Mouse (Mus musculus): ENCODE data around the gene Adgrg5. TPM values are rescaled to one million over a fixed set of nuclear protein-coding genes. Genes with fewer than 3 reads are reported as not detected.

Adgrg5 gene
- polyA plus RNA-seq, 1 experiment from 2014 or later = 0.14 TPM

DNA sequence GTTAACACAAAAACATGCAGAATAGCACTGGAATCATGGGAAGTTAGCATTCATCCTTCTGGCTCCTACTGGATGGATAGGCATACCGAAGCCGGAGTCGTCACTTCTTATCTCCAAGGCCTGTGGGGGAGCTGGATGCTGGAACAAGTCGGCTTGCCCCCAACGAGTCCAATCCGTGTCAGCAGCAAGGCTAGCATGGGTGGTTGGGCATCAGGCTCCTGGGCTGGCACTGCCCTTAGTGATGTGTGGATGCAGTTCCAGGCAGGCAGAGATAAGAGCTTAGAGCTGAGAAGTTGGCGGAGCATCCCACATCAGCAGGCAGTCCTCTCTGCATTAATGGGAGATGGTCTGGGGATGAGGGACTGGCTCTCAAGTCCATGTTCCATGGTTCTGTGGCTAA is 64.1 kb downstream of the Adgrg5 start:
- Histone ChIP-seq H3K4me3 (ENCODE audit: low read depth, low read length) (no peak overlapping the region), H3K4me1 (replicated peaks; ENCODE audit: control insufficient read depth, insufficient read depth, low read length) (peaks cover 16% of the 10 kb centered on the region), H3K27ac (ENCODE audit: low read depth, low read length) (no peak overlapping the region), H3K9me3 (ENCODE audit: control insufficient read depth, low read length) (no peaks in the 10 kb centered on the region), H3K27me3 (ENCODE audit: control insufficient read depth, insufficient read depth, low read length) (no peaks in the 10 kb centered on the region), H3K4me2 (replicated peaks; ENCODE audit: low read depth, low read length) (no peak overlapping the region), H3K9ac (ENCODE audit: low read depth, low read length) (no peak overlapping the region), H3K36me3 (ENCODE audit: control insufficient read depth, insufficient read depth, low read length) (no peaks in the 10 kb centered on the region)
- DNase-seq (ENCODE audit: low spot score) (no peak), ATAC-seq (ENCODE audit: low FRiP score) (no peak)
- WGBS = 85% methylated on average over 7 of the region's 7 CpGs

DNA sequence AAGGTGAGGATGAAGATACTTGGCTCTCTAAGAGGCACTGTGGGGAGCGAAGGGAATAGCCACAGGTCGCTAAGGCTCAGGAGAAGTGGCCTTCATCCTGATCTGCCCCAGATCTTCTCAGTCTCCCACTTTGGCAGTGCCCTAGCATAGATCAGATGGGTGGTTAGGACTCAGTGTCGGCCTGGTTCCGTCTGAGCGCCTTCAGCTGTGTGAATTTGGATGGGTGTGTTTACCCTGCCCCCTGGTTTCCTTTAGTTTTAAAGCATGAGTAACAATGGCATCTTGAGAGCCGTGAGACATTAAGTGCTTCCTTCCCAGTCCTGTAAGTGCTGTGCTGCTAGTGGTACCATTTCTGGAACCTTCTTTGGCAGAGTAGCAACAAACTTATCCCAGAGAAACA is 65.1 kb downstream of the Adgrg5 start:
- Histone ChIP-seq H3K36me3 (ENCODE audit: control insufficient read depth, insufficient read depth, low read length) (no peaks in the 10 kb centered on the region), H3K27me3 (ENCODE audit: control insufficient read depth, insufficient read depth, low read length) (no peaks in the 10 kb centered on the region), H3K4me2 (replicated peaks; ENCODE audit: low read depth, low read length) (no peak overlapping the region), H3K27ac (ENCODE audit: low read depth, low read length) (no peak overlapping the region), H3K4me1 (replicated peaks; ENCODE audit: control insufficient read depth, insufficient read depth, low read length) (peaks cover 22% of the 10 kb centered on the region), H3K9ac (ENCODE audit: low read depth, low read length) (no peak overlapping the region), H3K4me3 (ENCODE audit: low read depth, low read length) (no peak overlapping the region), H3K9me3 (ENCODE audit: control insufficient read depth, low read length) (no peaks in the 10 kb centered on the region)
- ATAC-seq (ENCODE audit: low FRiP score) (no peak), DNase-seq (ENCODE audit: low spot score) (no peak)
- 83% methylated on average over 6 of the region's 6 CpGs for WGBS

DNA sequence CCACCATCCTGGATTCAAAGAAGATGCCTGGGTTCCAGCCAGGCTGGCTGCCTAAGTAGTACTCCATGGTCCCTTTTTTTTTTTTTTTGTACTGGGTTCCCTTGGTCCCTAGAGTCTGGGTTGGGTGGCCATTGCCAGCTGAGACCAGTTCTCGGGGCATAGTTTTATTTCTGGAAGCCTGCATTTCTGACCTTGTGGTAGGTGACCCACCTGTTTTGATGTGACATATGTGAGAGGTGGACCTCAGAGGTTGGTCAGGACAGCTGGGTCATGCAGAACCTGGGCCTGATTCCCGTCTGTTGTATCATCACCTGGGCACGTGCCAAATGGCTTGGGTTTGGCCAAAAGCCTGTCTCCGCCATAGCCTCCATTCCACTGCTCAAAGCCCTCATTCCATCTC is 66.2 kb downstream of the Adgrg5 start:
- H3K36me3 ChIP-seq (ENCODE audit: control insufficient read depth, insufficient read depth, low read length) = no peaks in the 10 kb centered on the region
- no peak for DNase-seq (ENCODE audit: low spot score)
- H3K9me3 ChIP-seq (ENCODE audit: control insufficient read depth, low read length) = no peaks in the 10 kb centered on the region
- H3K4me1 ChIP-seq (replicated peaks; ENCODE audit: control insufficient read depth, insufficient read depth, low read length) = peaks cover 14% of the 10 kb centered on the region; the same call in 1 of the 2 replicates
- no peak overlapping the region for H3K4me2 ChIP-seq (replicated peaks; ENCODE audit: low read depth, low read length)
- no peak overlapping the region for H3K4me3 ChIP-seq (ENCODE audit: low read depth, low read length)
- H3K9ac ChIP-seq (ENCODE audit: low read depth, low read length) = no peak overlapping the region
- no peak overlapping the region for H3K27ac ChIP-seq (ENCODE audit: low read depth, low read length)
- no peaks in the 10 kb centered on the region for H3K27me3 ChIP-seq (ENCODE audit: control insufficient read depth, insufficient read depth, low read length)
- ATAC-seq (ENCODE audit: low FRiP score) = no peak
- 94% methylated on average over 4 of the region's 4 CpGs for WGBS

DNA sequence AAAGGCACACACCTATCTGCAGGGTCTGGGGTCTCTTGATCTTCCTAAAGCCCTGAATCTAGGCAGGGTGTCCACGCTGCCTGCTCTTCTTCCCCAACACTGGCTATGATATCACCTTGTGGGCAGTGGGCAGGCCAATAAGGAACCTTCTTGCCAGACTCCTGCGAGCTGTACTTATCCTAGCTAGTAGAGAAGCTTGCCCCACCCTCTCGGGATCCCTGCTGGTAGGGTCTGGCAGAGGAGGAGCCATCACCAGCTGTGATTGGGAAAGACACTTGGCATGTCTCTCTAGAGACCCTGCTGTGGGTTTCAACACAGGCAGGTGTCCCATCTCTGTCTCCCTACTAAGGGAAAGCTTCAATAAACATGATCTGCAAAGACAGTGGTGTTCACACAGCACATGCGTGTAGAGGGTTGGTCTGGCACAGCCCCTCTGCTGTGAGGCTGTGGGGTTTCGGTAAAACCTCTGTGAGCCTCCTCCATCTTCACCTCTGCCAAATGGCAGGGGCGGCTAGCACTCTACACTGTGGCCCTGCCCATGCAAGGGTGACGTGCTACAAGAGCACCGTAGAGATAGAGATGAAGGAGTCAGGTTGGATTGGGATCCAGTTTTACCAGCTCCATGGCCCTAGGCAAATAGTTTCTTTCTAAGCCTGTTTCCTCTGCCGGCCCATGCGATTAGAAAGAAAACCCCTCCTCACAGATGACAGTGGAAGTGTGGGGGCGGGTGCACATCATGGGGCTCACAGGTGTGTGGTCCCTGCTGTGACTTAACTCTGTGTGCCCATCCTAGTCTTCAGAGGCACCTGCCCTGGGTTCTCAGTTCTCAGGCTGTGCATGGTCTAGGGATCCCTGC is 67.3 kb downstream of the Adgrg5 start:
- H3K4me2 ChIP-seq (replicated peaks; ENCODE audit: low read depth, low read length) = no peak overlapping the region
- no peaks in the 10 kb centered on the region for H3K27me3 ChIP-seq (ENCODE audit: control insufficient read depth, insufficient read depth, low read length)
- no peak overlapping the region for H3K27ac ChIP-seq (ENCODE audit: low read depth, low read length)
- H3K4me1 ChIP-seq (replicated peaks; ENCODE audit: control insufficient read depth, insufficient read depth, low read length) = peaks cover 14% of the 10 kb centered on the region; the same call in 1 of the 2 replicates
- no peaks in the 10 kb centered on the region for H3K9me3 ChIP-seq (ENCODE audit: control insufficient read depth, low read length)
- WGBS = 73% methylated on average over 11 of the region's 11 CpGs
- H3K9ac ChIP-seq (ENCODE audit: low read depth, low read length) = no peak overlapping the region
- ATAC-seq (ENCODE audit: low FRiP score) = no peak
- H3K4me3 ChIP-seq (ENCODE audit: low read depth, low read length) = no peak overlapping the region
- no peaks in the 10 kb centered on the region for H3K36me3 ChIP-seq (ENCODE audit: control insufficient read depth, insufficient read depth, low read length)
- DNase-seq (ENCODE audit: low spot score) = no peak

DNA sequence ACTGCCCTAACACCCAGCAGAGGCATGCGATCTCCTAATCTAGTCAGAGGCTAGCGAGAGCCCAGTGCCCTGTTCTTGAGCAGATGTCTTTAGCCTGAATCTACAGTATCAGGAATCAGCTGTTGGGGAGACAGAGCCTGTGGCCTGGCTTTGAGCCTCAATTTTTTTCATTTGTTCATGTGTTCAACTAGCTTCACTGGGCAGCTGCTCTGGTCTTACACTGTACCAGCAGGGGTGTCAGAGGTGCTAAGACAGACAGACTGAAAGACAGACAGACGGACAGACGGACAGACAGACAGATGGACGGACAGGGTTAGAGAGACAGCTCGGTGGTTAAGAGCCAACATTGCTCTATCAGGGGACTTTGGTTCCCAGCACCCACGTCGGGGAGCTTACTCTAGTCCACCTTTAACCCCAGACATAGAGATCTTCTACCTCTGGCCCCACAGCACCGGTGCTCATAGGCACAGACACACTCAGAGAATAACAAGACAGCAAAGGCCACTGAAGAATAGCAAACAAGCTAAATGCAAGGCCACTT is 68.0 kb downstream of the Adgrg5 start:
- H3K9ac ChIP-seq (ENCODE audit: low read depth, low read length) = no peak overlapping the region
- DNase-seq (ENCODE audit: low spot score) = no peak
- no peak for ATAC-seq (ENCODE audit: low FRiP score)
- no peak overlapping the region for H3K4me3 ChIP-seq (ENCODE audit: low read depth, low read length)
- H3K36me3 ChIP-seq (ENCODE audit: control insufficient read depth, insufficient read depth, low read length) = no peaks in the 10 kb centered on the region
- no peak overlapping the region for H3K27ac ChIP-seq (ENCODE audit: low read depth, low read length)
- 83% methylated on average over 9 of the region's 9 CpGs for WGBS
- H3K4me1 ChIP-seq (replicated peaks; ENCODE audit: control insufficient read depth, insufficient read depth, low read length) = peaks cover 14% of the 10 kb centered on the region; the same call in 1 of the 2 replicates
- H3K4me2 ChIP-seq (replicated peaks; ENCODE audit: low read depth, low read length) = no peak overlapping the region
- no peaks in the 10 kb centered on the region for H3K27me3 ChIP-seq (ENCODE audit: control insufficient read depth, insufficient read depth, low read length)
- no peaks in the 10 kb centered on the region for H3K9me3 ChIP-seq (ENCODE audit: control insufficient read depth, low read length)

DNA sequence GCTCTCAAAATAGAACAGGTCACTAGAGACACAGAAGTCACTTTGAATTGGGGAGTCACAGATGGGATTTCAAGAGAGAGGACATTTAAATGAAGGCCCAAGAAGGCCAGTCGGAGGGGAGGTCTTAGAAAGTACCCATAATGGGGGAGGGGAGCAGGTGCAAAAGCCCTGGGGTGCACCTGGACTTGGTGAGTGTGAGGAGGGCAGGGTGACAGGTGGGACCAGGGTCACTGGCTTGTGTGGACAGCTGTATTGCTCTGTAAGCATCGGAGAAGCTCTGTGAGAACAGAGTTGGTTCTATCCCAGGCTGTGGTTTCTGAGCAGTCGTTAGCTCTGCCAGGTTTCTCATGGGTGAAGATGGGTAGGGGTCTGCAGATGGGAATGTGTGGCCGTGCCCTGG is 68.5 kb downstream of the Adgrg5 start:
- no peak overlapping the region for H3K4me2 ChIP-seq (replicated peaks; ENCODE audit: low read depth, low read length)
- H3K4me1 ChIP-seq (replicated peaks; ENCODE audit: control insufficient read depth, insufficient read depth, low read length) = peaks cover 15% of the 10 kb centered on the region; the same call in 1 of the 2 replicates
- 87% methylated on average over 4 of the region's 4 CpGs for WGBS
- H3K4me3 ChIP-seq (ENCODE audit: low read depth, low read length) = no peak overlapping the region
- H3K36me3 ChIP-seq (ENCODE audit: control insufficient read depth, insufficient read depth, low read length) = no peaks in the 10 kb centered on the region
- no peaks in the 10 kb centered on the region for H3K9me3 ChIP-seq (ENCODE audit: control insufficient read depth, low read length)
- 0 out of 2 replicates have a peak overlapping the region, but pooled peaks have one; percentile 27 for H3K27ac ChIP-seq (ENCODE audit: low read depth, low read length)
- ATAC-seq (ENCODE audit: low FRiP score) = no peak
- no peak for DNase-seq (ENCODE audit: low spot score)
- H3K27me3 ChIP-seq (ENCODE audit: control insufficient read depth, insufficient read depth, low read length) = no peaks in the 10 kb centered on the region
- no peak overlapping the region for H3K9ac ChIP-seq (ENCODE audit: low read depth, low read length)

DNA sequence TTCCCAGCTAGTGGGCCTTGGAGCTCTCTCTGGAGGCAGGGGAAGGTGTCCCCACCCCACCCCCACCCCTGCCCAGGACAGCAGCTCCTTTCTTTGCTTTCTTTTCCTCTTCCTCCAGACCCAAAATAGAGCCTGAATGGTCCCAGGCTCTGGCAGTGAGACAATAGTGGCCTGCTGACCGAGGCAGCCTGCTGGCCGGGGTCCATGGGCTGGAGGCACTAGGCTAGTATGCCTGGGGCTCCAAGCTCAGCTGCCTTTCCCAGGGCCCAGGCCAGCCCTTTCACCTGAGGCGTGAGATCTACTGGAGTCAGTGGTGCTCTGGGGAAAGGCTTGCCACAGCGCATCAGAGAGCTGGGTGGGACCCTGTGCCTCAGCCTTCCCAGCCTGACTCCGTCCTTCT is 69.0 kb downstream of the Adgrg5 start:
- ATAC-seq (ENCODE audit: low FRiP score) = no peak
- H3K27ac ChIP-seq (ENCODE audit: low read depth, low read length) = peak overlapping the region; percentile 27; the same call in 1 of the 2 replicates
- H3K36me3 ChIP-seq (ENCODE audit: control insufficient read depth, insufficient read depth, low read length) = no peaks in the 10 kb centered on the region
- no peak for DNase-seq (ENCODE audit: low spot score)
- no peak overlapping the region for H3K4me2 ChIP-seq (replicated peaks; ENCODE audit: low read depth, low read length)
- peaks cover 20% of the 10 kb centered on the region for H3K4me1 ChIP-seq (replicated peaks; ENCODE audit: control insufficient read depth, insufficient read depth, low read length)
- no peaks in the 10 kb centered on the region for H3K27me3 ChIP-seq (ENCODE audit: control insufficient read depth, insufficient read depth, low read length)
- no peak overlapping the region for H3K4me3 ChIP-seq (ENCODE audit: low read depth, low read length)
- 39% methylated on average over 5 of the region's 5 CpGs for WGBS
- H3K9me3 ChIP-seq (ENCODE audit: control insufficient read depth, low read length) = no peaks in the 10 kb centered on the region
- no peak overlapping the region for H3K9ac ChIP-seq (ENCODE audit: low read depth, low read length)
